27 mouse cellular contexts compared by ENCODE assay signal in the genomic region with DNA sequence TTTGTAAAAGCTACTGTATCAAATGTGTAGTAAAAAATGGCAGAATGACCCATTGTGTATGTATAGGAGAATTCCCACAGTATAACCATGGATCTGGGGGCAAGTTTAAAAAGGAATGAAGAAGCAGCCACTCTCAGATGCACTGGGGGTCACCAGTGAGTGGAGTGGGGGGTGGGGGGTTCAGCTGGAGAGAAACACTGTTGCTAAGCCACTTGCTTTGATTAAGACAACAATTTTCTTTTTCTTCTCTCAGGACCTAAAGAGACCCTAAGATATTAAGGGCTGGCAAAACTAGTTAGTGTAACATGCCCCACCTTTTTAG. TPM values are rescaled to one million over a fixed set of nuclear protein-coding genes. Genes with fewer than 3 reads are reported as not detected.
DNase-seq lines count a peak whose midpoint lies in the region; ATAC-seq and TF ChIP-seq lines count a peak whose summit lies in the region.
"Had no signal": no experiment of that assay in that cellular context is flagged by ENCODE, and none has a peak within 500 bp of the region (broad histone marks: within the 10 kb centered on the region; RNA-seq: fewer than 3 reads in every experiment).

No protein-coding gene starts in this region.

- no peaks in the 10 kb centered on the region for H3K9me3 ChIP-seq in hindbrain, embryonic 11.5 days (ENCODE audit: control insufficient read depth, low read length)
- H3K9me3 ChIP-seq in hindbrain, embryonic 14.5 days (ENCODE audit: control insufficient read depth, low read length): no peaks in the 10 kb centered on the region
- no peaks in the 10 kb centered on the region for H3K9me3 ChIP-seq in midbrain, embryonic 11.5 days (ENCODE audit: control insufficient read depth, low read length)
- no peaks in the 10 kb centered on the region for H3K9me3 ChIP-seq in midbrain, postnatal 0 days (ENCODE audit: low read length)
- no peaks in the 10 kb centered on the region for H3K9me3 ChIP-seq in midbrain, embryonic 14.5 days (ENCODE audit: control insufficient read depth, low read length)
- H3K9me3 ChIP-seq in intestine, embryonic 15.5 days: no peaks in the 10 kb centered on the region
- H3K9me3 ChIP-seq: embryonic facial prominence, embryonic 12.5 days; embryonic facial prominence, embryonic 15.5 days; heart, embryonic 10.5 days; heart, embryonic 13.5 days had no signal

- TF ChIP-seq CTCF in midbrain, postnatal 0 days (IDR thresholded peaks at IDR 0.05): no peak

- no peak for ATAC-seq in hindbrain, embryonic 11.5 days (ENCODE audit: low FRiP score)
- no peak for ATAC-seq in hindbrain, embryonic 14.5 days (ENCODE audit: low FRiP score)
- ATAC-seq in midbrain, embryonic 11.5 days (ENCODE audit: low FRiP score): peak; percentile 47; the same call in 1 of the 2 replicates
- ATAC-seq in midbrain, postnatal 0 days (ENCODE audit: low FRiP score): no peak
- no peak for ATAC-seq in midbrain, embryonic 14.5 days (ENCODE audit: low FRiP score, low TSS enrichment)
- ATAC-seq in intestine, embryonic 15.5 days: no peak
- ATAC-seq: CD4-positive, CD25-positive, alpha-beta regulatory T cell, adult 4 months; forebrain, embryonic 14.5 days; inflammation-experienced regulatory T-cells, adult 6 months had no signal

- H3K9ac ChIP-seq in hindbrain, embryonic 11.5 days (ENCODE audit: low read depth, low read length): no peak overlapping the region
- H3K9ac ChIP-seq in hindbrain, embryonic 14.5 days: no peak overlapping the region
- no peak overlapping the region for H3K9ac ChIP-seq in midbrain, embryonic 11.5 days (ENCODE audit: low read length)
- no peak overlapping the region for H3K9ac ChIP-seq in midbrain, postnatal 0 days (replicated peaks; ENCODE audit: low read length, poor library complexity, severe bottlenecking)
- no peak overlapping the region for H3K9ac ChIP-seq in midbrain, embryonic 14.5 days (replicated peaks; ENCODE audit: low read length)
- H3K9ac ChIP-seq in intestine, embryonic 15.5 days: no peak overlapping the region
- H3K9ac ChIP-seq: embryonic facial prominence, embryonic 12.5 days; embryonic facial prominence, embryonic 15.5 days; forebrain, postnatal 0 days; heart, embryonic 13.5 days had no signal

- no peak overlapping the region for H3K4me2 ChIP-seq in hindbrain, embryonic 11.5 days (replicated peaks; ENCODE audit: low read depth, low read length)
- H3K4me2 ChIP-seq in hindbrain, embryonic 14.5 days (replicated peaks): no peak overlapping the region
- H3K4me2 ChIP-seq in midbrain, embryonic 11.5 days: no peak overlapping the region
- no peak overlapping the region for H3K4me2 ChIP-seq in midbrain, postnatal 0 days (ENCODE audit: low read depth, low read length, poor library complexity, severe bottlenecking)
- no peak overlapping the region for H3K4me2 ChIP-seq in midbrain, embryonic 14.5 days (ENCODE audit: low read length)
- H3K4me2 ChIP-seq in intestine, embryonic 15.5 days (replicated peaks): no peak overlapping the region
- H3K4me2 ChIP-seq: embryonic facial prominence, embryonic 12.5 days; embryonic facial prominence, embryonic 15.5 days; heart, embryonic 13.5 days had no signal

- no peaks in the 10 kb centered on the region for H3K27me3 ChIP-seq in hindbrain, embryonic 11.5 days (ENCODE audit: control insufficient read depth, insufficient read depth, low read length)
- no peaks in the 10 kb centered on the region for H3K27me3 ChIP-seq in hindbrain, embryonic 14.5 days (ENCODE audit: control insufficient read depth, insufficient read depth, low read length)
- H3K27me3 ChIP-seq in midbrain, embryonic 11.5 days (ENCODE audit: control insufficient read depth, insufficient read depth, low read length): no peaks in the 10 kb centered on the region
- H3K27me3 ChIP-seq in midbrain, postnatal 0 days (ENCODE audit: insufficient read depth, low read length): no peaks in the 10 kb centered on the region
- no peaks in the 10 kb centered on the region for H3K27me3 ChIP-seq in midbrain, embryonic 14.5 days (ENCODE audit: control insufficient read depth, insufficient read depth, low read length)
- H3K27me3 ChIP-seq in intestine, embryonic 15.5 days (replicated peaks): no peaks in the 10 kb centered on the region
- H3K27me3 ChIP-seq: embryonic facial prominence, embryonic 12.5 days; embryonic facial prominence, embryonic 15.5 days; heart, embryonic 13.5 days had no signal

- DNase-seq in hindbrain, embryonic 11.5 days (ENCODE audit: low spot score): no peak
- DNase-seq in hindbrain, embryonic 14.5 days (ENCODE audit: low spot score): no peak
- DNase-seq in midbrain, embryonic 11.5 days (ENCODE audit: low spot score, missing footprints): no peak
- DNase-seq in midbrain, postnatal 0 days (ENCODE audit: low spot score): no peak
- peak; percentile 12 for DNase-seq in midbrain, embryonic 14.5 days
- DNase-seq: adrenal gland, adult 2 months; adrenal gland, postnatal 14 days; cerebellum, adult 11 months; cerebellum, adult 2 months; cerebellum, adult 9-11 months; cerebellum, postnatal 25 days; forebrain, postnatal 0 days; gastrocnemius, adult 2 months; gastrocnemius, postnatal 14 days; heart, adult 18-20 months; heart, postnatal 14 days; heart, postnatal 4 days had no signal

- H3K4me3 ChIP-seq in hindbrain, embryonic 11.5 days (ENCODE audit: low read depth, low read length): no peak overlapping the region
- H3K4me3 ChIP-seq in hindbrain, embryonic 14.5 days (replicated peaks; ENCODE audit: low read length): no peak overlapping the region
- no peak overlapping the region for H3K4me3 ChIP-seq in midbrain, embryonic 11.5 days (ENCODE audit: low read depth, low read length)
- H3K4me3 ChIP-seq in midbrain, postnatal 0 days (ENCODE audit: low read depth, low read length): no peak overlapping the region
- no peak overlapping the region for H3K4me3 ChIP-seq in midbrain, embryonic 14.5 days (replicated peaks; ENCODE audit: low read depth, low read length)
- no peak overlapping the region for H3K4me3 ChIP-seq in intestine, embryonic 15.5 days (replicated peaks)
- H3K4me3 ChIP-seq: embryonic facial prominence, embryonic 12.5 days; embryonic facial prominence, embryonic 15.5 days; gastrocnemius, adult 2 months; heart, embryonic 10.5 days; heart, embryonic 13.5 days had no signal

- H3K27ac ChIP-seq in hindbrain, embryonic 11.5 days (ENCODE audit: low read depth, low read length): peak overlapping the region; percentile 30; the same call in 1 of the 2 replicates
- no peak overlapping the region for H3K27ac ChIP-seq in hindbrain, embryonic 14.5 days
- peak overlapping the region; percentile 3; the same call in 1 of the 2 replicates for H3K27ac ChIP-seq in midbrain, embryonic 11.5 days (ENCODE audit: low read depth, low read length)
- no peak overlapping the region for H3K27ac ChIP-seq in midbrain, postnatal 0 days (ENCODE audit: low read depth, low read length)
- no peak overlapping the region for H3K27ac ChIP-seq in midbrain, embryonic 14.5 days (replicated peaks; ENCODE audit: low read depth, low read length)
- H3K27ac ChIP-seq in intestine, embryonic 15.5 days: no peak overlapping the region
- H3K27ac ChIP-seq: embryonic facial prominence, embryonic 12.5 days; embryonic facial prominence, embryonic 15.5 days; gastrocnemius, adult 2 months; heart, embryonic 10.5 days; heart, embryonic 13.5 days had no signal

- H3K4me1 ChIP-seq in hindbrain, embryonic 11.5 days (replicated peaks; ENCODE audit: control insufficient read depth, insufficient read depth, low read length): no peaks in the 10 kb centered on the region
- H3K4me1 ChIP-seq in hindbrain, embryonic 14.5 days (replicated peaks; ENCODE audit: control insufficient read depth, insufficient read depth, low read length): no peaks in the 10 kb centered on the region
- H3K4me1 ChIP-seq in midbrain, embryonic 11.5 days (ENCODE audit: control insufficient read depth, insufficient read depth, low read length): peaks cover 8% of the 10 kb centered on the region; the same call in 1 of the 2 replicates
- no peaks in the 10 kb centered on the region for H3K4me1 ChIP-seq in midbrain, postnatal 0 days (ENCODE audit: insufficient read depth, low read length)
- H3K4me1 ChIP-seq in midbrain, embryonic 14.5 days (ENCODE audit: control insufficient read depth, insufficient read depth, low read length): no peaks in the 10 kb centered on the region
- no peaks in the 10 kb centered on the region for H3K4me1 ChIP-seq in intestine, embryonic 15.5 days (replicated peaks)
- H3K4me1 ChIP-seq: embryonic facial prominence, embryonic 12.5 days; embryonic facial prominence, embryonic 15.5 days; heart, embryonic 13.5 days had no signal

- H3K36me3 ChIP-seq in hindbrain, embryonic 11.5 days (ENCODE audit: control insufficient read depth, insufficient read depth, low read length): no peaks in the 10 kb centered on the region
- H3K36me3 ChIP-seq in hindbrain, embryonic 14.5 days (replicated peaks; ENCODE audit: control insufficient read depth, insufficient read depth): no peaks in the 10 kb centered on the region
- H3K36me3 ChIP-seq in midbrain, embryonic 11.5 days (ENCODE audit: control insufficient read depth, insufficient read depth, low read length): no peaks in the 10 kb centered on the region
- H3K36me3 ChIP-seq in midbrain, postnatal 0 days (ENCODE audit: insufficient read depth, low read length): no peaks in the 10 kb centered on the region
- H3K36me3 ChIP-seq in midbrain, embryonic 14.5 days (ENCODE audit: control insufficient read depth, insufficient read depth, low read length): no peaks in the 10 kb centered on the region
- no peaks in the 10 kb centered on the region for H3K36me3 ChIP-seq in intestine, embryonic 15.5 days
- H3K36me3 ChIP-seq: embryonic facial prominence, embryonic 12.5 days; embryonic facial prominence, embryonic 15.5 days; heart, embryonic 10.5 days; heart, embryonic 13.5 days had no signal

RNA-seq across cellular contexts. Expression of gene Lrp2, which starts 12.2 kb away (rescaled TPM):
- polyA plus RNA-seq in hindbrain, embryonic 11.5 days (2014; fragmentation: Nextera tagmentation; extraction: Ambion mirVana): 2.7 and 2.9 TPM in 2 replicates
- 1.1 and 1.7 TPM in 2 replicates for polyA plus RNA-seq in hindbrain, embryonic 14.5 days (2014; fragmentation: Nextera tagmentation; extraction: Ambion mirVana)
- polyA plus RNA-seq in midbrain, embryonic 11.5 days (2014; fragmentation: Nextera tagmentation; extraction: Ambion mirVana): 5.0 and 5.6 TPM in 2 replicates
- total RNA-seq in midbrain, postnatal 0 days (2014; rRNA removed): 2.3 and 2.9 TPM in 2 replicates
- 0.22 and 0.31 TPM in 2 replicates for polyA plus RNA-seq in midbrain, postnatal 0 days (2015; fragmentation: Nextera tagmentation; extraction: Ambion mirVana)
- polyA plus RNA-seq in midbrain, embryonic 14.5 days (2014; fragmentation: Nextera tagmentation; extraction: Ambion mirVana): 1.9 and 2.9 TPM in 2 replicates
- 2.1 and 2.3 TPM in 2 replicates for polyA plus RNA-seq in intestine, embryonic 15.5 days (2015; fragmentation: Nextera tagmentation; extraction: Ambion mirVana)
- total RNA-seq: common myeloid progenitor, adult 5-6 weeks; gastrocnemius, adult 2 months; gastrocnemius, postnatal 14 days; MEL had no signal
- polyA plus RNA-seq: inflammation-experienced regulatory T-cells, adult 6 months had no signal

Comparison
In these comparisons a context has a peak if more than half of its experiments do, and no peak if none do; other contexts are left out.
1. H3K27ac ChIP-seq: peak in hindbrain, embryonic 11.5 days (single experiment) and midbrain, embryonic 11.5 days (single experiment); none in hindbrain, embryonic 14.5 days (single experiment), midbrain, postnatal 0 days (single experiment), midbrain, embryonic 14.5 days (single experiment) and intestine, embryonic 15.5 days (single experiment).